Mouse (Mus musculus): ENCODE results near the gene Fetub. TPM values are rescaled to one million over a fixed set of nuclear protein-coding genes. Genes with fewer than 3 reads are reported as not detected.

The Fetub gene
- polyA plus RNA-seq, 1 experiment from 2014 or later = not detected

DNA sequence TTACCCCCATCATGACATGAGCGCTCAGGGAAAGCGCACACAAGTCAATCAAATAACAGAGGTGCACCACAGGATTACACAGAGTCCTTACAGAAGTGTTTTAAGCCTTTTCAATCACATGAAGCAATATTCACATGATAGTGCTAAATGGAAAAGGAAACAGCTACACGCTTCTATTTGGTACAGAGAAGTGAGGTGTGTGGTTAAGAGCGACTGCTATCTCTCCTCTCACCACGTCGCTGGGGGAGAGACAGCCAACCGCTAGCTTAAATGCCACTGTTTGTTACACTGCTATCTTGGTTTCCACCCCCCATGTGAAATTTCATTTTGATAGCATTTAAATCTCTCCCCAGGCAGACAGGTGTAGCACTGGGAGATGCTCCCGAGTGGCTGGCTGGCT is 28.4 kb upstream of the Fetub start:
- Histone ChIP-seq H3K4me1 (peaks cover 6% of the 10 kb centered on the region), H3K9me3 (replicated peaks) (no peaks in the 10 kb centered on the region), H3K4me3 (no peak overlapping the region), H3K27me3 (ENCODE audit: low read depth, poor library complexity, severe bottlenecking) (no peaks in the 10 kb centered on the region), H3K27ac (no peak overlapping the region), H3K36me3 (no peaks in the 10 kb centered on the region)
- WGBS = 92% methylated on average over 8 of the region's 8 CpGs
- no peak for DNase-seq (ENCODE audit: low spot score)

GRCm38 (mm10) chr16:22890683-22891510 is 27.2 kb upstream of the Fetub start, which contains the start of gene Ahsg:
Ahsg (plus strand) TSS chr16:22891277.
- DNase-seq (ENCODE audit: low spot score) = no peak
- H3K4me3 ChIP-seq = no peak within 1 kb of the TSS
- no peaks in the 10 kb centered on the region for H3K4me1 ChIP-seq
- H3K9me3 ChIP-seq (replicated peaks) = no peaks in the 10 kb centered on the region
- H3K36me3 ChIP-seq = no peaks in the 10 kb centered on the region
- H3K27ac ChIP-seq = no peak within 1 kb of the TSS
- no peaks in the 10 kb centered on the region for H3K27me3 ChIP-seq (ENCODE audit: low read depth, poor library complexity, severe bottlenecking)
- 91% methylated on average over 11 of the region's 11 CpGs for WGBS

GRCm38 (mm10) chr16:22891733-22892154 is 26.4 kb upstream of the Fetub start:
- DNase-seq (ENCODE audit: low spot score) = no peak
- WGBS = 89% methylated on average over 8 of the region's 8 CpGs
- no peak overlapping the region for H3K4me3 ChIP-seq
- no peaks in the 10 kb centered on the region for H3K9me3 ChIP-seq (replicated peaks)
- no peaks in the 10 kb centered on the region for H3K4me1 ChIP-seq
- no peaks in the 10 kb centered on the region for H3K36me3 ChIP-seq
- no peak overlapping the region for H3K27ac ChIP-seq
- H3K27me3 ChIP-seq (ENCODE audit: low read depth, poor library complexity, severe bottlenecking) = no peaks in the 10 kb centered on the region

GRCm38 (mm10) chr16:22894095-22894494 is 24.0 kb upstream of the Fetub start:
- no peaks in the 10 kb centered on the region for H3K36me3 ChIP-seq
- no peaks in the 10 kb centered on the region for H3K27me3 ChIP-seq (ENCODE audit: low read depth, poor library complexity, severe bottlenecking)
- WGBS = 85% methylated on average over 7 of the region's 8 CpGs
- no peak for DNase-seq (ENCODE audit: low spot score)
- no peaks in the 10 kb centered on the region for H3K9me3 ChIP-seq (replicated peaks)
- no peak overlapping the region for H3K27ac ChIP-seq
- H3K4me3 ChIP-seq = no peak overlapping the region
- no peaks in the 10 kb centered on the region for H3K4me1 ChIP-seq

- Histone ChIP-seq H3K4me3 (no peak overlapping the region), H3K27ac (no peak overlapping the region), H3K4me1 (0 out of 2 replicates have a peak, but pooled peaks cover 3% of the 10 kb centered on the region), H3K36me3 (no peaks in the 10 kb centered on the region), H3K9me3 (replicated peaks) (no peaks in the 10 kb centered on the region), H3K27me3 (ENCODE audit: low read depth, poor library complexity, severe bottlenecking) (no peaks in the 10 kb centered on the region)
- WGBS = 82% methylated on average over 2 of the region's 2 CpGs
- DNase-seq (ENCODE audit: low spot score) = no peak
Measured at GRCm38 (mm10) chr16:22896618-22897017, 21.5 kb upstream of the Fetub start.

GRCm38 (mm10) chr16:22899346-22899745 is 18.8 kb upstream of the Fetub start:
- Histone ChIP-seq H3K36me3 (no peaks in the 10 kb centered on the region), H3K4me3 (no peak overlapping the region), H3K9me3 (replicated peaks) (no peaks in the 10 kb centered on the region), H3K27me3 (ENCODE audit: low read depth, poor library complexity, severe bottlenecking) (no peaks in the 10 kb centered on the region), H3K27ac (no peak overlapping the region), H3K4me1 (0 out of 2 replicates have a peak, but pooled peaks cover 3% of the 10 kb centered on the region)
- 71% methylated on average over 5 of the region's 5 CpGs for WGBS
- no peak for DNase-seq (ENCODE audit: low spot score)

DNA sequence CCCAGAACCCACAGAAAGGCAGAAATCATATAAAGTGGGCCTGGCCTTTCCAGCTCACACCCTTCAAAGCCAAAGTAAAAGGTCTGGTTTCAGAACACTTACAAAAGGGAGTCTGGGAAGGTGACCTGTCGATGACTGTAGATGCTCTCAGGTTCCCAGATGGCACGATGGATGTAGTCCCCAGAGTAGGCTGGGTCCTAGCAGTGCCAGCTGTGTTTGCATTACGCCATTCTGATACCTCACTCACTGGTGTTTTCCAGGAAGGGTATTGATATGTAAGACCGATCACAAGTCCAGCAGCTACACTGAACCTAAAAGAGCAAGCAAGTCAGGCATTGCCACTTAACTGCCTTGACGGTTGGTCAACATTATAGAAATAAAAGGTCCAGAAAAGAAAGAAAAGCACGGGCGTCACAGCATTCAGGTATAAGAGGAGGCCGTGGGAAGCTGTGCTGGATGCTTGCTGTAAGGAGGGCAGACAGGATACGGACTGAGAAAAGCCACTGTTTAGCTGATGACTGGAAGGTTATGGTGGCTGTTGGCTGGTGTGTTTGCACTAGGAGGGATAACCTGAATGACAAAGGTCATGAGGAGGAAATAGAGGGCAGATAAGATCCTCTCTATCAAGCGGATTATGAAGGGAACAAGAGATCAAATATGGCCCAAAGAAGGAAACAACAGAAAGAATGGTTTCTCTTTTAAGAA is 18.1 kb upstream of the Fetub start:
- no peaks in the 10 kb centered on the region for H3K36me3 ChIP-seq
- H3K4me1 ChIP-seq = 0 out of 2 replicates have a peak, but pooled peaks cover 3% of the 10 kb centered on the region
- no peaks in the 10 kb centered on the region for H3K9me3 ChIP-seq (replicated peaks)
- 89% methylated on average over 10 of the region's 10 CpGs for WGBS
- H3K4me3 ChIP-seq = no peak overlapping the region
- H3K27ac ChIP-seq = no peak overlapping the region
- no peak for DNase-seq (ENCODE audit: low spot score)
- H3K27me3 ChIP-seq (ENCODE audit: low read depth, poor library complexity, severe bottlenecking) = no peaks in the 10 kb centered on the region

GRCm38 (mm10) chr16:22901326-22901725 is 16.8 kb upstream of the Fetub start:
- WGBS = 81% methylated on average over 3 of the region's 3 CpGs
- Histone ChIP-seq H3K4me3 (no peak overlapping the region), H3K9me3 (replicated peaks) (no peaks in the 10 kb centered on the region), H3K36me3 (no peaks in the 10 kb centered on the region), H3K27ac (no peak overlapping the region), H3K27me3 (ENCODE audit: low read depth, poor library complexity, severe bottlenecking) (no peaks in the 10 kb centered on the region), H3K4me1 (0 out of 2 replicates have a peak, but pooled peaks cover 3% of the 10 kb centered on the region)
- DNase-seq (ENCODE audit: low spot score) = no peak

- Histone ChIP-seq H3K36me3 (no peaks in the 10 kb centered on the region), H3K27ac (no peak overlapping the region), H3K9me3 (replicated peaks) (no peaks in the 10 kb centered on the region), H3K4me1 (no peaks in the 10 kb centered on the region), H3K4me3 (no peak overlapping the region), H3K27me3 (ENCODE audit: low read depth, poor library complexity, severe bottlenecking) (no peaks in the 10 kb centered on the region)
- WGBS = 93% methylated on average over 6 of the region's 6 CpGs
- no peak for DNase-seq (ENCODE audit: low spot score)
Measured at GRCm38 (mm10) chr16:22909290-22909689, 8.8 kb upstream of the Fetub start.

DNA sequence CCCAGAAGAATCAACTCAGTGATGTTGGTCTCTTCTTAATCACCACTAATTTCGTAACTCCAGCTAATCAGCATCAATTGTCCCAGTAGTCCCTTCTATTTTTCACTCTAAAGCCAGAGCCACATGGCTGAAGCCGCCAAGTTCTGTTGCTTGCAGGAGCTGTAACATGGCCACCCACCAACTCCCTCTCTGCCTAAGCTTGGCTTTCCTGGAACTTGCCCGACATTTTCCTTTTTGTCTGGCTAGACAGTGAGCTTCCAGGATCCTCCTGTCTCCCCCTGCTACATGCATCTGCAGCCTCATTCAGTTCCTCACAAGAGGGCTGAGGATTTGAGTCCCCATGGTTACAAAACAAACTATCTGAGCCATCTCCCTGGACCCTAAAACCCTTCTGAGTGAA is 6.1 kb upstream of the Fetub start:
- Histone ChIP-seq H3K4me3 (no peak overlapping the region), H3K9me3 (replicated peaks) (no peaks in the 10 kb centered on the region), H3K27ac (no peak overlapping the region), H3K36me3 (no peaks in the 10 kb centered on the region), H3K27me3 (ENCODE audit: low read depth, poor library complexity, severe bottlenecking) (no peaks in the 10 kb centered on the region), H3K4me1 (no peaks in the 10 kb centered on the region)
- WGBS = 86% methylated on average over 3 of the region's 3 CpGs
- no peak for DNase-seq (ENCODE audit: low spot score)

- Histone ChIP-seq H3K4me3 (no peak overlapping the region), H3K9me3 (replicated peaks) (no peaks in the 10 kb centered on the region), H3K27me3 (ENCODE audit: low read depth, poor library complexity, severe bottlenecking) (no peaks in the 10 kb centered on the region), H3K27ac (no peak overlapping the region), H3K36me3 (no peaks in the 10 kb centered on the region), H3K4me1 (0 out of 2 replicates have a peak, but pooled peaks cover 1% of the 10 kb centered on the region)
- no peak for DNase-seq (ENCODE audit: low spot score)
- 83% methylated on average over 6 of the region's 6 CpGs for WGBS
Measured at GRCm38 (mm10) chr16:22912886-22913285, 5.2 kb upstream of the Fetub start.

DNA sequence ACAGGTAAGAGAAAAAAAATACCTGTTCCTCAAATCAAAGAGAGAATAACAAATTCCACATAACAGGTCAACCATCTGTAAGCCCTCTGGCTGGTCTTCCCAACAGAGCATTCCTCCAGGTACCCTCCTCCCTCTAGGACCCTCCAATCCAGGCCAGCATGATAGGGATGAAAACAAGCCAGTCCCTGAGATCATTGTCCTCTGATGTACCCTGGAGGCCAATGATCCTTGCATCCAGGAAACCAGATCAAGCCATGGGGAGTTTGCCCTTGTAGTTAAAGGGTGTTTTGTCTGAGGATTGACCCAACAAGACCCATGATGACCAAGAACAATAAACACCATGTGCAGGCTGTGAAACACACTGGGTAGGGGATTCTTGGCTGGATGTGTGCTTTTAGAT is 3.9 kb upstream of the Fetub start:
- Histone ChIP-seq H3K36me3 (no peaks in the 10 kb centered on the region), H3K27me3 (ENCODE audit: low read depth, poor library complexity, severe bottlenecking) (no peaks in the 10 kb centered on the region), H3K4me1 (peaks cover 12% of the 10 kb centered on the region), H3K9me3 (replicated peaks) (no peaks in the 10 kb centered on the region), H3K27ac (no peak overlapping the region), H3K4me3 (no peak overlapping the region)
- no peak for DNase-seq (ENCODE audit: low spot score)

DNA sequence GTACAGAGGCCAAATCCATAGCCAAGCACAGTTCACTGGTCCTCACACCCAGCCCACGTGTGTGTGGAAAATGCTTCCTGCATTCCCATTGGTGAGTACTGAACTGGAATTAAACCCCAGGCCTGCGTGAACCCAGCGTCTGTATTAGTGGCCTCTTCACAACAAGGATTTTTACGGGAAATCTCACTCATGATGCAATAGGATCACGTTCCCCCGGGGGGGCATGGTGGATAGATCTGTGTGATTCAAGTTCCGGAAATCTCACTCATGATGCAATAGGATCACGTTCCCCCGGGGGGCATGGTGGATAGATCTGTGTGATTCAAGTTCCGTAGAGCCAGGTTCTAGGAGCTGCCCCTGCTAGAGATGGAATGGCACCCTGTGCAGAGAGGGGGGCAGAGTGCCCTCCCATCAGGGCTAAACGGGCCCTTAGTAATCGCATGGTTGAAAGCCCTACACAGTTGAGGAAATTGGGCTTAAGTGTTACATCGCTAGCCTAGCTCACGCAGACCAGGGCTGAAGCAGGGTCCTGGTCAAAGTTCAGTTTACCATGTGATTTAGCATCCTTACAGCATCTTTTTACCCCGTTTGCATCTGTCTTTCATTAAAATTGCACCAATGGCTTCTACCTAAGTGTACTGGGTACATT is 654 bp downstream of the Fetub start:
- 69% methylated on average over 15 of the region's 15 CpGs for WGBS
- DNase-seq (ENCODE audit: low spot score) = peak; percentile 34
- no peak overlapping the region for H3K27ac ChIP-seq
- H3K9me3 ChIP-seq (replicated peaks) = no peaks in the 10 kb centered on the region
- H3K27me3 ChIP-seq (ENCODE audit: low read depth, poor library complexity, severe bottlenecking) = no peaks in the 10 kb centered on the region
- no peaks in the 10 kb centered on the region for H3K36me3 ChIP-seq
- peaks cover 18% of the 10 kb centered on the region for H3K4me1 ChIP-seq
- no peak overlapping the region for H3K4me3 ChIP-seq

Measured in limb, embryonic 10.5 days (tissue).